Mouse (Mus musculus) liver, embryonic 14.5 days (tissue): ENCODE results near the gene Sbno1.

Source experiments
- CTCF ChIP-seq: IDR thresholded peaks from 2 replicates; pipeline ENCODE4 v1.5.1; 2016; ENCODE audit warnings: antibody characterized with exemption, low read depth, control low read depth
- EP300 ChIP-seq: IDR thresholded peaks from 2 replicates; pipeline ENCODE4 v1.6.1; 2016; ENCODE audit warnings: antibody characterized with exemption, low read depth

DNA sequence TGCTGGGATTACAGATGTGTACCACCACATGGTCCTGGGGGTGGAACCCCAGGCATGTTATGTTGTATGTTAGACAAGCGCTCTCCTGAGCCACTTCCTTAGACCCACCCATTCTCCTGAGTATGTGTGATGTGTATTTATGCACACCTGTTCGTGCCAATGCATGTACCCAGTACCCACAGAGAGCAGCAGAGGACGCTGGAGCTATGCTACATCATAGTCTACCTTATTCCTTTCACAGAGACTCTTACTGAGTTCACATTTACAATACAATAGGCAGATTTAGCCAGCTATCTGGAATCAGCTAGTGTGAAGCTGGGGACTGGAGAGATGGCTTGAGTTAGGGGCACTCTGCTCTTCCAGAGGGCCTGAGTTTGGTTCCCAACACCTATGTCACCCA lies 69.1 kb downstream of the Sbno1 start:
- TF ChIP-seq CTCF: no peak
- no peak for TF ChIP-seq EP300
